ENCODE assay signal across 26 mouse cellular contexts in the genomic region with DNA sequence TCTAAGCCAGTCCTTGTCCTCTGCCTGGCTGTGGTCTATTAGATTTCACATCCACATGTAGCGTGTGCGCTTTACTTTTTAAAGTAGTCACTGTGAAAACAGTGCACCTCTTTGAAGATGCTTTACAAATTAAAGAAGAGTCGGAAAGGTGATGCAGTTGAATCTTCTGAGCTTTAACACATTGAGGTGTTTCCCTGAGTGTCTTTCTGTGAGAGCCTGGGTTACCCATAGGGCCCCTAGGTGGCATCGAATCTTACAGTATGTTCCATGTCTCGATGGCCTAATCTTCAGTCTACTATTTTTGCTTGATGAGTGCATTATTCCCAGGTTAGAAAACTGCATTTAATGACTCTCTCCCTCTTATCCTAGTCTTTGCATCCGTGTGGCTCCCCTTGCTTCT. TPM values are rescaled to one million over a fixed set of nuclear protein-coding genes. Genes with fewer than 3 reads are reported as not detected.
DNase-seq lines count a peak whose midpoint lies in the region; ATAC-seq lines count a peak whose summit lies in the region.
"Had no signal": no experiment of that assay in that cellular context is flagged by ENCODE, and none has a peak within 500 bp of the region (broad histone marks: within the 10 kb centered on the region; RNA-seq: fewer than 3 reads in every experiment).

No protein-coding gene starts in this region.

- H3K36me3 ChIP-seq in intestine, embryonic 14.5 days (ENCODE audit: control insufficient read depth, insufficient read depth, low read length), result no peaks in the 10 kb centered on the region
- H3K36me3 ChIP-seq in intestine, embryonic 15.5 days, result no peaks in the 10 kb centered on the region
- no peaks in the 10 kb centered on the region for H3K36me3 ChIP-seq in hindbrain, embryonic 11.5 days (ENCODE audit: control insufficient read depth, insufficient read depth, low read length)
- H3K36me3 ChIP-seq: embryonic facial prominence, embryonic 13.5 days; forebrain, embryonic 12.5 days; heart, embryonic 12.5 days; hindbrain, embryonic 10.5 days; kidney, embryonic 15.5 days; midbrain, embryonic 12.5 days had no signal

- H3K9ac ChIP-seq in intestine, embryonic 14.5 days (ENCODE audit: low read length), result no peak overlapping the region
- no peak overlapping the region for H3K9ac ChIP-seq in intestine, embryonic 15.5 days
- no peak overlapping the region for H3K9ac ChIP-seq in hindbrain, embryonic 11.5 days (ENCODE audit: low read depth, low read length)
- H3K9ac ChIP-seq: embryonic facial prominence, embryonic 13.5 days; forebrain, embryonic 12.5 days; heart, embryonic 12.5 days; kidney, embryonic 15.5 days; midbrain, embryonic 12.5 days had no signal

- H3K4me2 ChIP-seq in intestine, embryonic 14.5 days (ENCODE audit: low read length), result no peak overlapping the region
- H3K4me2 ChIP-seq in intestine, embryonic 15.5 days (replicated peaks), result no peak overlapping the region
- H3K4me2 ChIP-seq in hindbrain, embryonic 11.5 days (replicated peaks; ENCODE audit: low read depth, low read length), result no peak overlapping the region
- H3K4me2 ChIP-seq: embryonic facial prominence, embryonic 13.5 days; forebrain, embryonic 12.5 days; heart, embryonic 12.5 days; kidney, embryonic 15.5 days; liver, embryonic 11.5 days; midbrain, embryonic 12.5 days had no signal

- peaks cover 60% of the 10 kb centered on the region for H3K4me1 ChIP-seq in intestine, embryonic 14.5 days (replicated peaks; ENCODE audit: control insufficient read depth, insufficient read depth, low read length)
- H3K4me1 ChIP-seq in intestine, embryonic 15.5 days (replicated peaks), result peaks cover 28% of the 10 kb centered on the region
- H3K4me1 ChIP-seq in hindbrain, embryonic 11.5 days (replicated peaks; ENCODE audit: control insufficient read depth, insufficient read depth, low read length), result peaks cover 5% of the 10 kb centered on the region; the same call in 1 of the 2 replicates

- DNase-seq in intestine, embryonic 14.5 days (ENCODE audit: low spot score), result no peak
- DNase-seq in thymus, postnatal 14 days, result peak; percentile 55
- DNase-seq in thymus, postnatal 4 days, result no peak
- DNase-seq in induced T-regulatory cell, adult 2 months (ENCODE audit: low read depth), result peak; percentile 46
- DNase-seq in hindbrain, embryonic 11.5 days (ENCODE audit: low spot score), result no peak
- DNase-seq in frontal cortex, postnatal 36 days (ENCODE audit: low spot score in 2 of 2), result no peak
- DNase-seq: adrenal gland, postnatal 14 days; cerebellum, adult 2 months; cerebellum, postnatal 36 days; embryo, embryonic 11 days; heart, postnatal 10 days; kidney, postnatal 36 days; layer of hippocampus, adult 9-11 months; left cerebral cortex, postnatal 4 days; lung, adult 18-20 months; lung, postnatal 10 days had no signal

- 74% methylated on average over 6 of the region's 6 CpGs for WGBS in intestine, embryonic 14.5 days
- 81% methylated on average over 6 of the region's 6 CpGs for WGBS in intestine, embryonic 15.5 days
- WGBS in hindbrain, embryonic 11.5 days, result 82% methylated on average over 6 of the region's 6 CpGs

- H3K27ac ChIP-seq in intestine, embryonic 14.5 days (ENCODE audit: low read depth), result peak overlapping the region; percentile 14; the same call in 1 of the 2 replicates
- H3K27ac ChIP-seq in intestine, embryonic 15.5 days, result no peak overlapping the region
- no peak overlapping the region for H3K27ac ChIP-seq in hindbrain, embryonic 11.5 days (ENCODE audit: low read depth, low read length)
- H3K27ac ChIP-seq: embryonic facial prominence, embryonic 13.5 days; forebrain, embryonic 12.5 days; hindbrain, embryonic 10.5 days; kidney, embryonic 15.5 days; left cerebral cortex, adult 2 months; midbrain, embryonic 12.5 days had no signal

- no peak for ATAC-seq in intestine, embryonic 14.5 days (replicated peaks; ENCODE audit: low FRiP score, low TSS enrichment, low read depth)
- no peak for ATAC-seq in intestine, embryonic 15.5 days
- ATAC-seq in hindbrain, embryonic 11.5 days (ENCODE audit: low FRiP score), result no peak

- no peaks in the 10 kb centered on the region for H3K9me3 ChIP-seq in intestine, embryonic 14.5 days (ENCODE audit: control insufficient read depth, low read length)
- no peaks in the 10 kb centered on the region for H3K9me3 ChIP-seq in intestine, embryonic 15.5 days
- H3K9me3 ChIP-seq in hindbrain, embryonic 11.5 days (ENCODE audit: control insufficient read depth, low read length), result no peaks in the 10 kb centered on the region
- H3K9me3 ChIP-seq: embryonic facial prominence, embryonic 13.5 days; forebrain, embryonic 12.5 days; heart, embryonic 12.5 days; hindbrain, embryonic 10.5 days; kidney, embryonic 15.5 days; midbrain, embryonic 12.5 days had no signal

- H3K27me3 ChIP-seq in intestine, embryonic 14.5 days (replicated peaks; ENCODE audit: control insufficient read depth, insufficient read depth, low read length), result no peaks in the 10 kb centered on the region
- no peaks in the 10 kb centered on the region for H3K27me3 ChIP-seq in intestine, embryonic 15.5 days (replicated peaks)
- peaks cover 79% of the 10 kb centered on the region for H3K27me3 ChIP-seq in hindbrain, embryonic 11.5 days (ENCODE audit: control insufficient read depth, insufficient read depth, low read length)
- H3K27me3 ChIP-seq: heart, embryonic 12.5 days; kidney, embryonic 15.5 days had no signal

- no peak overlapping the region for H3K4me3 ChIP-seq in intestine, embryonic 14.5 days (ENCODE audit: low read depth, low read length)
- no peak overlapping the region for H3K4me3 ChIP-seq in intestine, embryonic 15.5 days (replicated peaks)
- H3K4me3 ChIP-seq in hindbrain, embryonic 11.5 days (ENCODE audit: low read depth, low read length), result no peak overlapping the region
- H3K4me3 ChIP-seq: embryonic facial prominence, embryonic 13.5 days; erythroblast, embryonic 14.5 days; forebrain, embryonic 12.5 days; heart, embryonic 12.5 days; hindbrain, embryonic 10.5 days; kidney, embryonic 15.5 days; left cerebral cortex, adult 2 months; midbrain, embryonic 12.5 days had no signal

RNA-seq across cellular contexts. Expression of gene Ets1, which starts 41.6 kb away (rescaled TPM):
- polyA plus RNA-seq in intestine, embryonic 14.5 days (2014; fragmentation: Nextera tagmentation; extraction: Ambion mirVana), result 46.3 and 51.3 TPM in 2 replicates
- 38.5 and 43.0 TPM in 2 replicates for polyA plus RNA-seq in intestine, embryonic 15.5 days (2015; fragmentation: Nextera tagmentation; extraction: Ambion mirVana)
- polyA plus RNA-seq in hindbrain, embryonic 11.5 days (2014; fragmentation: Nextera tagmentation; extraction: Ambion mirVana), result 24.3 and 25.2 TPM in 2 replicates

Comparison
In these comparisons a context has a peak if more than half of its experiments do, and no peak if none do; other contexts are left out.
1. DNase-seq: peak in thymus, postnatal 14 days (single experiment) and induced T-regulatory cell, adult 2 months (single experiment); none in intestine, embryonic 14.5 days (single experiment), thymus, postnatal 4 days (single experiment), hindbrain, embryonic 11.5 days (single experiment) and frontal cortex, postnatal 36 days (0 of 2).